Mouse (Mus musculus) cerebellum, postnatal 36 days (tissue): ENCODE measurements around the gene Necab3.

Experiments
- DNase-seq, 2 experiments: peaks; one replicate each; pipeline ENCODE4 v3.0.0; 2021 to 2022; ENCODE audit warnings: mixed read lengths in 2 of 2

Gene Necab3

DNA sequence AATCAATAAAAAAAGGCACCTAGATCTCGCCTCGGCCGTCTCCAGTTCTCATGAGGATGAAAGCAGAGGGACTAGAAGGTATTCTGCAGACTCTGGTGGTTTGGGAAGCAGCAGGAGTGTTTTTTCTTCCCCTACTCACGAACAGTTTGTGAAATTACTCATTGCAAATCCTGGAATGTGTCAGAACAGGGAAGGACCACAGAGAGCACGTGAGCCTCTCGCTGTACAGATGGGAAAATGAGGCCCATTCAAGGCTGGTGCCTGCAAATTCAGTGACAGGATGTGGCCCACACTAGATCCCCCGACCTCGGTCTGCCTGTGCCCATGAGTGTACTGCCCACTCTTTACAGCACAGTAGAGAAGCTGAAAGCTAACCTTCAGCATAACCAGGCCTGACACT, 13.3 kb upstream of the Necab3 start:
- DNase-seq = no peak

DNA sequence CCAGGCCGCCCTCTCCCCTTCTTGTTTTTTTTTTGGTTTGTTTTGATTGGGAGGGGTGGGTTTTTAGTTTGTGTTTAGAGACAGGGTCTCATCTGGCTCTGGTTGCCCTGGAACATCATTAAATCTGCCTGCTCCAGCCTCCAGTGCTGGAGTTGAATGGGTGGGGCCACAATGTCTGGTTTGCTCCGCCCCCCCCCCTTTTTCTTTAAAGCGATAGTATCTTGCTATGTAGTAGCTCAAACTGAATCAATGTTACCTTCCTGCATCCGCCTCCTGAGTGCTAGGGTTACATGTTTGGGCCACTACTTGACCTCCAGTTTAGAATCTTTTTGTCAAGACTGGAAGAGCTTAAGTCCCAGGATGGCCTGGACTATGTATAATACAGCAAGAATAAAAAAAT, 12.6 kb upstream of the Necab3 start:
- no peak for DNase-seq

GRCm38 (mm10) chr2:154570666-154571065, 12.0 kb upstream of the Necab3 start:
- no peak for DNase-seq

DNA sequence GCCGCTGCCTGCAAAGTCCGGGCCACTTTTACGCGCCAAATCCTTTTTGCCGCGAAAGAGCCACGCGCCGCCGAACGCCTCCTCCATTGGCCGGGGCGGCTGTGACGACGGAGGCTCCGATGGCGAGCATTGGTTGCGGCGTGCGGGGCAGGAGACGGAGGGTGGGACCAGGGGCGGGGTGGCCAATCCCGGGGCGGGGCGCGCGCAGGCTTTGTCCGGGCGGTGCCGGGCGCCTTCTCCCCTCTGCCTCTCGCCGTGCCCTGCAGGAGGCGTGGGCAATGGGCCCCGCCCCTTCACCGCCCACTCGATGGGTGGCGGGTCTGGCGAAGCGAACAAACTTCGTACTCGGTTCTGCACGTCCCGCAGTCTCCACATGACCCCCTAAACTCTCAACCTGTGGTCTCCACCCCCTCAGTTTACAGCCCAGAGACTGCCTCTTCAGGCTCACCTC, 11.2 kb upstream of the Necab3 start, which contains the start of gene E2f1:
Gene E2f1 (minus strand): TSS at position 57 of the 451 bp plus-strand sequence.
- peak; percentile 88 to 94 for DNase-seq

DNA sequence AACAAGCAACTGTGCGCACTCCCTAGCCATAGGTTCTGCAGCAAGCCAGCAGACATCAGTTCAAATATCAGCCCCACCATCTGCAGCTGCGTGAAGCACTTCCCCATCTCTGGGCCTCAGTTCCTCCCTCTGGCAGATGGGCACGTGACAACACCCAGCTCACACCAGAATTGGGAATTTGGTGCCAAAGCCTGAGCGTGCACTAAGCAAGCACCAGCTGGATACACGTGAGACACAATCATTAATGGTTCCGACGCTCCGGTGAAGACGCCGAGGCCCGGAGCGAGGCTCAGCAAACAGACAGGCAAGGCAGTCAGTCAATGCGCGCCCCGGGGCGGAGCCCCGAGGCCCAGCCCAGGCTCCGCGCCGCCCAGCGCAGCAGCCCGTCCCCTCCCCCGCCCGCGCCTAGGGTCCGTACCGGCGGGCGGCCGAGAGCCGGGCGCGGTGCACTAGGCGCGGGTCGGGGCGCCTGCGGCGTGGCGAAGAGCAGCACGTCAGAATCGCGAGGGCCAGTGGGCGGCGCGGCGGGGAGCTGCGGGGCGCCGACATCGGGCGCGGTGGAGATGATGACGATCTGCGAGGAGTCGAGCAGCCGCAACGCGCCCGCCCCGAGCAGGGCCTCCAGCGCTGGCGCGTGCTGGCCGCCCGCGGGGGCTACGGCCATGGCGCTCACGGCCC, 10.5 kb upstream of the Necab3 start:
- no peak for DNase-seq

DNA sequence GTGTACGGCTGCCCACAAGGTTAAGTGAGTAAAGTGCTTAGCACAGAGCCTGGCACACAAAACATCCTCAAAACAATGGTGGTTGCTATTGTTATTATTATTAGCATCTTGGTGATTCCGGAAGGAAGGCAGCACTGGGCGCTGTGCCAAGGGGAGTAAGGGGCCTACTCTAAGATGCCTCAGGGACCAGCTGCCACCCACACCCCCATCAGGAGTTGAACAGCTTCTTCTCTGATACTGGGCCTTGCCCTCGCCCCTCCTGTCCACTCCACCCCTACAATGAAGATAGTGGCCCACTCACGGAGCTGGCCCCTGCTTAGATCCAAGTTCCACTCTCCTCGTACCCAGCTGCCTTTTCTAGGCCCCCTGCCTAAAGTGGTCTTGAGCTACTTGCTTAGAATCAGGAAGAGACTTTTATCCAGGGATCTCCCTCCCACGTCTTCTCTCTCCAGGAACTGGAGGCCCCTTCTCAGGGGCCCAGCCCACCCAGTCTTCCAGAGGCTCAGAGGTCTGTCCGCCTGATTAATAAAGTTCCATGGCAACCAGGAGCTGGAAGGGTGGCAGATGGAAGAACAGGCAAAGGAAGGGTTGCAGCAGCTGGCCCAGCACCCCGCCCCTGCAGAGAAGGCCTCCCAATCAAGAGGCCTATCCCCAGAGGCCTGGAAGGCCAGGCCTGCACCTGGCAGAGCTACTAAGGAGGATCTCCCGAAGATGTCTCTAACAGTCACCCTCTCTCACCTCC, 9.8 kb upstream of the Necab3 start:
- no peak for DNase-seq

GRCm38 (mm10) chr2:154567766-154568165, 9.1 kb upstream of the Necab3 start:
- DNase-seq = no peak

GRCm38 (mm10) chr2:154566641-154567040, 8.0 kb upstream of the Necab3 start:
- no peak for DNase-seq

DNA sequence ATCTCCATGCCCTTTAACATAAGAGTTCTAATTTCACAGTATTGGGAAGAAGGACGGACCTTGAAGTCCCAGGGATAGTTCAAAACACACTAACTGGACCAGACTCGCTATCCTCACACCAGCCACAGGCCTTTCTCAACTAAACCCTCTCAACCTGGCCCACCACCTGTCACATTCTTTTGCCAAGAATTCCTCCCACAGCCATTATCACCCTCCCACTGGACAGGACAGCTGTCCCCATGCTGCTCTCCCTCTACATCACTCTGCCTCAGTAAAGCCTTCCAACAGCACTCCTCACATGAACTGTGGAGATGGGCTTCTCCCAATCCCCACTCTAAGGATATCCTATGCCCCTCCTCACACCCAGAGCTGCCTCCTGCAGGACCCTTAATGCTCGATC, 6.9 kb upstream of the Necab3 start:
- peak; percentile 85 to 86 for DNase-seq

GRCm38 (mm10) chr2:154563612-154564170, 5.0 kb upstream of the Necab3 start:
- DNase-seq = no peak

- no peak for DNase-seq
Measured at GRCm38 (mm10) chr2:154557184-154557832, 1.4 kb downstream of the Necab3 start.

GRCm38 (mm10) chr2:154555235-154555634, 3.5 kb downstream of the Necab3 start:
- no peak for DNase-seq

DNA sequence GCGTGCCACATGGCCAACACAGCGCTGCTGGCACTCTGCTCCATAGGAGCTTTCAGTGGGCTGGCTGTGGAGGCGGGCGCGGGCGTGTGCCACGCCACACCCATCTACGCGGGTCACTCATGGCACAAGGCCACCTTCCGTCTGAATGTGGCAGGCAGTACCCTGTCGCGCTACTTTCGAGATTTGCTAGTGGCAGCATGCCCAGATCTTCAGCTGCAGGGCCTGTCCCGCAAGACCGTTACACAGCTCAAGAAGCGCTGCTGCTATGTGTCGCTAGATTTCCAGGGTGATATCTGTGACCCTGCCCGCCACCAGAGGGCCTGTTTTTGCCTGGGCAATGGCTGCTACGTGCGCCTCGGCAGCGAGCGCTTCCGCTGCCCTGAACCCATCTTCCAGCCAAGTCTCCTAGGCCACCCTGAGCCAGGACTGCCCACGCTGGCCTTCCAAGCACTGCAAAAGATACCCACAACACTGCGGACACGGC, 6.2 kb downstream of the Necab3 start:
- DNase-seq = peak; percentile 82 to 86

- DNase-seq = peak in 1 of 2 experiments; percentile 51
Measured at GRCm38 (mm10) chr2:154551927-154552326, 6.8 kb downstream of the Necab3 start.

- no peak for DNase-seq
Measured at GRCm38 (mm10) chr2:154551476-154551875, 7.2 kb downstream of the Necab3 start, which contains the start of gene Actl10. Actl10 (plus strand) TSS chr2:154551776.

GRCm38 (mm10) chr2:154550937-154551336, 7.8 kb downstream of the Necab3 start:
- DNase-seq = no peak

DNA sequence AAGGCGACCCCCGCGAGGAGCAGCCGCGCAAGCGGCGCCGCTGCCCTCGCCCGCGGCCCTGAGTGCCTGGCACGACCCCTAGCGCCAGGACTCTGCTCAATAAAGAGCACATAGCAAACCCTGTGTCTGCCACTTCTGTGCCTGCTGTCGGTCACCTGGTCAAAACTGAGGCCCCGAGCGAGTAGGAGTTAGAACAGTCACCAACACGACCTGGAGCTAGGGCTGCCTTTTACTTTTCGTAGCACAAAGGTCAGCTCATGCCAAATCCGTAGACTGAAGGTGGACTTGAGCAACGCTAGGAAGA, 8.9 kb downstream of the Necab3 start:
- no peak for DNase-seq

DNA sequence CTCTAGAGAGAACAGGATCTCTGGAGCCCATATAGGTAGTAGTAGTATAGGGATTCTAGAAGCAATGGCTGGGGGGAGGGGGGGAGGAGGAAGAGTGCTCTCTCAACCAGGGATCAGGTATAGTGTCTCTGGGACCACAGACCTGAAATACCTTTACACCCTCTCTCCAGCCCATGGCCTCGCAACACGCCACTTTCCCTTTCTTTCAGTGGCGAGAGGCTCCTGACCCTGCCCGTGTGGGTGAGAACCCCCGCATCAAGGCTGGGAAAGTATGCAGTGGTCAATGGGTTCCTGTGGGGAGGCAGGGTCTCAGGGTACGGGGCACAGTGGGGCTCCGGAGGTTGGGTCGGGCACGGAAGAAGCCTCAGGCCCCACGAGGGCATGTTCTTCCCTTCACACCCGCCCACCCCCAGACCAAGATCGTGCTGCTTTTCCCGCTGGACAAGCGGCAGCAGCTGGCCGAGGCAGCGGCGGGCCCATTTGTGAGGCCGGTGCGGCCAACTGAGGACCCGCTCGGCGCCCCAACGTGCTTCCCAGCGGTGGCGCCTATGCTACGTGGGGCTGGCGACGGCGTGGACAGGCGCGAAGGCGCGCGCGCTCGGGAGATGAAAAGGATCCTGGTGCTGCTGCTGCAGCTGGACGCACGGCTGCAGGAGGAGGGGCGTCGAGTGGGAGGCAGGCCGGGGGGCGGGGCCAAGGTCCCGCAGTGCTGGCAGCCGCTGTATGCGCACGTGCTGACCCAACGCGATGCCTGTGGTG, 9.4 kb downstream of the Necab3 start:
- no peak for DNase-seq

DNA sequence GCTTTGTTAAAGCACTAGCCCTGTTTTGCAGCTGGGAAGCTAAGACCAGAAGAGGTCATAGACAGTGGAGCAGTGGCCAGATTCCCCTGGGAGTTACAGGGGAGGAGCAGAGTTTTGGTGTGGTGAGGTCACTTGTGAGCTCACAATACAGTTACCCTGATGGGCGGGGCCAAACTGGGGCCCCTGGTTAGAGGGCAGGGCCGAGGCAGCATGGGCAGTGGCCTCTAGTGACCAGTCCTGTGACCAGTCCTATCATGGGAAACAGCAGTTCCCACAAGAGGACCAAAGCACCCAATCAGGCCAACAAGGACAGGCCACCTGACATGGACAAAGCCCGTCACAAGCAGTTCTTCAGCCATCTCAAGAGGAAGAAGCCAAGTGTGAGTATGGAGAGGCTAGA, 10.0 kb downstream of the Necab3 start:
- no peak for DNase-seq

DNA sequence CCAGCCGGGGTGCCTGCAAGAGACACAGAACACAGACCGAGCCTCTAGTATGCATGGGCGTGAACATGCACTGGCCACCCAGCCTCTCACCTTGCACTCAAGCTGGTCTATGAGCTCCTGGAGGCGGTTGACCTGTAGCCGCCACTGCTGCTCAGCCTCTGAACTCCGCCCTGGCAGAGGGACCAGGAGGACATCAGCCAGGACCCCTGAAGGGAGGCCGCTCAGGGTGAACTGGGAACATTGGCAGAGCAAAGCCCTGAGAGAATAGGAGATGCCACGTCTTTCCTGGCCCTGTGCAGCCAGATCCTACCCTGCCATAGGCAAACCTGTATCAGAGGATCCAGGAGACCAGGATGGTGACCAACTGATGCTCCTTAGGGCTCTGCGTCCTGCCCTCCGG, 12.0 kb downstream of the Necab3 start, which contains the start of gene 1700003F12Rik:
Gene 1700003F12Rik (plus strand): TSS at position 375 of the 400 bp plus-strand sequence.
- DNase-seq = no peak

GRCm38 (mm10) chr2:154543567-154544347, 14.9 kb downstream of the Necab3 start:
- peak; percentile 97 to 98 for DNase-seq

DNA sequence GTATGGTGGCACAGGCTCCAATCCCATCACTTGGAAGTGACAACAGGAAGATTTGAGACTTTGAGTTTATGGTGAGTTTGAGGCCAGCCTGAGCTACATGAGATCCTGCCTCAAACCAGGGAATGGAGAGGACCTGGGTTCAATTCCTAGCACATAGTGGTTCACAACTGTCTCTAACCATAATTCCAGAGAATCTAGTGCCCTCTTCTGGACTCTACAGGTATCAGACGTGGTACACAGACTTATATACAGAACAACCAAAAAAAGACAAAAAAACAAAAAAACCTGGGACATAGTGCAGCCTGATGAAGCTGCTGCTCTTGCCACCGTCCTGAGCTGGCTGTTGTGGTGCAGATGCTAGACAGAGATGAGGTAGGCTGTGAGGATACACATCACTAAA, 17.1 kb downstream of the Necab3 start:
- DNase-seq = no peak
